17 mouse cellular contexts compared by ENCODE assay signal in genomic region chrX:166620900-166621299, GRCm38 (mm10). TPM values are rescaled to one million over a fixed set of nuclear protein-coding genes. Genes with fewer than 3 reads are reported as not detected.
DNase-seq lines count a peak whose midpoint lies in the region; ATAC-seq lines count a peak whose summit lies in the region.
"Had no signal": no experiment of that assay in that cellular context is flagged by ENCODE, and none has a peak within 500 bp of the region (broad histone marks: within the 10 kb centered on the region; RNA-seq: fewer than 3 reads in every experiment).

No protein-coding gene starts in this region.

- peaks cover 5% of the 10 kb centered on the region; the same call in 1 of the 2 replicates for H3K27me3 ChIP-seq in neural tube, embryonic 11.5 days (ENCODE audit: control insufficient read depth, insufficient read depth, low read length)
- peaks cover 3% of the 10 kb centered on the region; the same call in 1 of the 2 replicates for H3K27me3 ChIP-seq in intestine, embryonic 15.5 days (replicated peaks)
- peaks cover 6% of the 10 kb centered on the region; the same call in 1 of the 2 replicates for H3K27me3 ChIP-seq in stomach, embryonic 16.5 days (ENCODE audit: control insufficient read depth, insufficient read depth, low read length)
- H3K27me3 ChIP-seq in midbrain, embryonic 14.5 days (ENCODE audit: control insufficient read depth, insufficient read depth, low read length): no peaks in the 10 kb centered on the region
- H3K27me3 ChIP-seq: liver, embryonic 15.5 days had no signal

- ATAC-seq in neural tube, embryonic 11.5 days (ENCODE audit: insufficient read depth, low FRiP score, low TSS enrichment): peak; percentile 58; the same call in 1 of the 2 replicates
- 0 out of 2 replicates have a peak, but pooled peaks have one; percentile 25 for ATAC-seq in intestine, embryonic 15.5 days
- no peak for ATAC-seq in stomach, embryonic 16.5 days (ENCODE audit: insufficient read depth, low FRiP score)
- ATAC-seq in midbrain, embryonic 14.5 days (ENCODE audit: low FRiP score, low TSS enrichment): no peak
- ATAC-seq: lung, postnatal 0 days; midbrain, embryonic 16.5 days had no signal

- no peaks in the 10 kb centered on the region for H3K9me3 ChIP-seq in neural tube, embryonic 11.5 days (ENCODE audit: control insufficient read depth, low read length)
- H3K9me3 ChIP-seq in intestine, embryonic 15.5 days: no peaks in the 10 kb centered on the region
- no peaks in the 10 kb centered on the region for H3K9me3 ChIP-seq in stomach, embryonic 16.5 days (replicated peaks; ENCODE audit: control insufficient read depth, low read length)
- no peaks in the 10 kb centered on the region for H3K9me3 ChIP-seq in midbrain, embryonic 14.5 days (ENCODE audit: control insufficient read depth, low read length)
- H3K9me3 ChIP-seq: liver, embryonic 15.5 days had no signal

- H3K4me3 ChIP-seq in neural tube, embryonic 11.5 days (ENCODE audit: low read depth, low read length): no peak overlapping the region
- H3K4me3 ChIP-seq in intestine, embryonic 15.5 days (replicated peaks): no peak overlapping the region
- H3K4me3 ChIP-seq in stomach, embryonic 16.5 days (replicated peaks; ENCODE audit: low read length): no peak overlapping the region
- no peak overlapping the region for H3K4me3 ChIP-seq in midbrain, embryonic 14.5 days (replicated peaks; ENCODE audit: low read depth, low read length)
- H3K4me3 ChIP-seq: heart, adult 2 months; liver, embryonic 15.5 days; megakaryocyte, embryonic 14.5 days had no signal

- H3K4me1 ChIP-seq in neural tube, embryonic 11.5 days (ENCODE audit: control insufficient read depth, insufficient read depth, low read length): no peaks in the 10 kb centered on the region
- H3K4me1 ChIP-seq in intestine, embryonic 15.5 days (replicated peaks): no peaks in the 10 kb centered on the region
- H3K4me1 ChIP-seq in stomach, embryonic 16.5 days (ENCODE audit: control insufficient read depth, insufficient read depth, low read length): peaks cover 4% of the 10 kb centered on the region
- H3K4me1 ChIP-seq in midbrain, embryonic 14.5 days (ENCODE audit: control insufficient read depth, insufficient read depth, low read length): no peaks in the 10 kb centered on the region
- H3K4me1 ChIP-seq: liver, embryonic 15.5 days; megakaryocyte, embryonic 14.5 days had no signal

- H3K36me3 ChIP-seq in neural tube, embryonic 11.5 days (ENCODE audit: control insufficient read depth, insufficient read depth, low read length): no peaks in the 10 kb centered on the region
- no peaks in the 10 kb centered on the region for H3K36me3 ChIP-seq in intestine, embryonic 15.5 days
- no peaks in the 10 kb centered on the region for H3K36me3 ChIP-seq in stomach, embryonic 16.5 days (ENCODE audit: control insufficient read depth, insufficient read depth, low read length)
- H3K36me3 ChIP-seq in midbrain, embryonic 14.5 days (ENCODE audit: control insufficient read depth, insufficient read depth, low read length): no peaks in the 10 kb centered on the region
- H3K36me3 ChIP-seq: liver, embryonic 15.5 days had no signal

- peak overlapping the region; percentile 27; the same call in 1 of the 2 replicates for H3K27ac ChIP-seq in neural tube, embryonic 11.5 days (ENCODE audit: low read depth, low read length)
- no peak overlapping the region for H3K27ac ChIP-seq in intestine, embryonic 15.5 days
- peak overlapping the region; percentile 18; the same call in 1 of the 2 replicates for H3K27ac ChIP-seq in stomach, embryonic 16.5 days (ENCODE audit: low read length)
- H3K27ac ChIP-seq in midbrain, embryonic 14.5 days (replicated peaks; ENCODE audit: low read depth, low read length): no peak overlapping the region
- H3K27ac ChIP-seq: heart, adult 2 months; liver, embryonic 15.5 days had no signal

- intact Hi-C loops in gastrocnemius, postnatal 36 days (cut with DNase I): no loop called here

- peak; percentile 11 for DNase-seq in kidney, adult 18-20 months
- DNase-seq in kidney, adult 9 months: no peak
- DNase-seq in neural tube, embryonic 11.5 days (ENCODE audit: low spot score): no peak
- no peak for DNase-seq in neural tube, embryonic 10.5 days (ENCODE audit: extremely low spot score, low spot score)
- no peak for DNase-seq in gastrocnemius, postnatal 36 days
- DNase-seq in midbrain, embryonic 14.5 days: no peak
- DNase-seq: gastrocnemius, postnatal 10 days; heart, adult 2 months; thymus, postnatal 14 days had no signal

- no peak overlapping the region for H3K4me2 ChIP-seq in neural tube, embryonic 11.5 days (ENCODE audit: low read depth)
- peak overlapping the region; percentile 19; the same call in 1 of the 2 replicates for H3K4me2 ChIP-seq in intestine, embryonic 15.5 days (replicated peaks)
- H3K4me2 ChIP-seq in stomach, embryonic 16.5 days (ENCODE audit: low read depth, low read length): 0 out of 2 replicates have a peak overlapping the region, but pooled peaks have one; percentile 5
- no peak overlapping the region for H3K4me2 ChIP-seq in midbrain, embryonic 14.5 days (ENCODE audit: low read length)
- H3K4me2 ChIP-seq: liver, embryonic 15.5 days had no signal

- no peak overlapping the region for H3K9ac ChIP-seq in neural tube, embryonic 11.5 days (ENCODE audit: low read length)
- no peak overlapping the region for H3K9ac ChIP-seq in intestine, embryonic 15.5 days
- no peak overlapping the region for H3K9ac ChIP-seq in stomach, embryonic 16.5 days (ENCODE audit: low read length)
- H3K9ac ChIP-seq in midbrain, embryonic 14.5 days (replicated peaks; ENCODE audit: low read length): no peak overlapping the region
- H3K9ac ChIP-seq: liver, embryonic 15.5 days had no signal

- WGBS in neural tube, embryonic 11.5 days: 60% methylated on average over 6 of the region's 6 CpGs
- 52% methylated on average over 6 of the region's 6 CpGs for WGBS in intestine, embryonic 15.5 days
- WGBS in stomach, embryonic 16.5 days: 46% methylated on average over 6 of the region's 6 CpGs
- WGBS in midbrain, embryonic 14.5 days: 79% methylated on average over 6 of the region's 6 CpGs

RNA-seq across cellular contexts. Expression of gene Egfl6, which starts 35.4 kb away (rescaled TPM):
- polyA plus RNA-seq in neural tube, embryonic 11.5 days (2014; fragmentation: Nextera tagmentation; extraction: Ambion mirVana): 8.6 and 9.8 TPM in 2 replicates
- polyA plus RNA-seq in intestine, embryonic 15.5 days (2015; fragmentation: Nextera tagmentation; extraction: Ambion mirVana): 5.2 and 5.3 TPM in 2 replicates
- 20.7 and 21.5 TPM in 2 replicates for polyA plus RNA-seq in stomach, embryonic 16.5 days (2015; fragmentation: Nextera tagmentation; extraction: Ambion mirVana)
- 1 to 10 TPM in 1 of 2 experiments, under 1 TPM in 1; 0.79 to 1.0 TPM for total RNA-seq in gastrocnemius, postnatal 36 days (2021)
- 1.6 TPM in 2 replicates for polyA plus RNA-seq in midbrain, embryonic 14.5 days (2014; fragmentation: Nextera tagmentation; extraction: Ambion mirVana)
- total RNA-seq: MEL had no signal
- polyA plus RNA-seq: C2C12 had no signal

Comparison
In these comparisons a context has a peak if more than half of its experiments do, and no peak if none do; other contexts are left out.
1. ATAC-seq: peak in neural tube, embryonic 11.5 days (single experiment) and intestine, embryonic 15.5 days (single experiment); none in stomach, embryonic 16.5 days (single experiment) and midbrain, embryonic 14.5 days (single experiment).
2. H3K27ac ChIP-seq: peak in neural tube, embryonic 11.5 days (single experiment) and stomach, embryonic 16.5 days (single experiment); none in intestine, embryonic 15.5 days (single experiment) and midbrain, embryonic 14.5 days (single experiment).
3. H3K4me2 ChIP-seq: peak in intestine, embryonic 15.5 days (single experiment) and stomach, embryonic 16.5 days (single experiment); none in neural tube, embryonic 11.5 days (single experiment) and midbrain, embryonic 14.5 days (single experiment).